Mouse (Mus musculus) induced T-regulatory cell, adult 2 months (primary cell): Measurements from ENCODE around the gene Adgrf5.
"Not testable (repeated sequence)": the region's sequence is repeated elsewhere in the genome, so short reads cannot be mapped to it uniquely, and the experiment has no call there.

Source experiments
- DNase-seq: peaks from one replicate; pipeline ENCODE4 v3.0.0-alpha.2; 2012; ENCODE audit warnings: low read depth

Adgrf5 gene

GRCm38 (mm10) chr17:43460245-43461181 lies 100.3 kb downstream of the Adgrf5 start:
- DNase-seq, result peak; percentile 34

GRCm38 (mm10) chr17:43470039-43470438 lies 109.8 kb downstream of the Adgrf5 start:
- no peak for DNase-seq

GRCm38 (mm10) chr17:43472558-43472957 lies 112.3 kb downstream of the Adgrf5 start:
- no peak for DNase-seq

GRCm38 (mm10) chr17:43474775-43475174 lies 114.5 kb downstream of the Adgrf5 start:
- no peak for DNase-seq

GRCm38 (mm10) chr17:43477621-43478020 lies 117.4 kb downstream of the Adgrf5 start:
- no peak for DNase-seq

- DNase-seq, result no peak
These were observed 125.7 kb downstream of the Adgrf5 start for GRCm38 (mm10) chr17:43485982-43486381.

GRCm38 (mm10) chr17:43488439-43489151 lies 128.3 kb downstream of the Adgrf5 start:
- no peak for DNase-seq

- DNase-seq, result not testable (repeated sequence)
These were observed 130.1 kb downstream of the Adgrf5 start for GRCm38 (mm10) chr17:43490371-43490770.

GRCm38 (mm10) chr17:43495502-43495901 lies 135.3 kb downstream of the Adgrf5 start:
- DNase-seq, result no peak

- no peak for DNase-seq
These were observed 137.3 kb downstream of the Adgrf5 start for GRCm38 (mm10) chr17:43497521-43497920.

- no peak for DNase-seq
These were observed 140.3 kb downstream of the Adgrf5 start for GRCm38 (mm10) chr17:43500513-43500912.

GRCm38 (mm10) chr17:43501223-43501622 lies 141.0 kb downstream of the Adgrf5 start:
- no peak for DNase-seq

- DNase-seq, result no peak
These were observed 141.4 kb downstream of the Adgrf5 start for GRCm38 (mm10) chr17:43501631-43502030.

- no peak for DNase-seq
These were observed 142.3 kb downstream of the Adgrf5 start, which contains the start of gene Mep1a for GRCm38 (mm10) chr17:43502592-43502991. Gene Mep1a (minus strand): TSS chr17:43502812.

GRCm38 (mm10) chr17:43503861-43504593 lies 143.8 kb downstream of the Adgrf5 start:
- DNase-seq, result no peak

- no peak for DNase-seq
These were observed 144.3 kb downstream of the Adgrf5 start for GRCm38 (mm10) chr17:43504594-43504934.
